Mouse (Mus musculus) midbrain, embryonic 16.5 days (tissue): ENCODE measurements around the gene 1700013G24Rik. TPM values are rescaled to one million over a fixed set of nuclear protein-coding genes. Genes with fewer than 3 reads are reported as not detected.

Source experiments
- ATAC-seq: fragments of 200-750 bp; cut with Nextera tagmentation; 2 replicates; pipeline ENCODE4 v1.8.0; 2017; ENCODE audit warnings: moderate TSS enrichment
- H3K27ac ChIP-seq: fragments of 300-500 bp; sonication (generic); 2 replicates; pipeline ENCODE4 v1.5.1; 2014; ENCODE audit warnings: mild to moderate bottlenecking, low read length, mixed read lengths
- H3K27me3 ChIP-seq: fragments of 300-500 bp; sonication (generic); 2 replicates; pipeline ENCODE4 v1.6.1; 2014; ENCODE audit warnings: low read depth, low read length, mixed read lengths; ENCODE audit not compliant: control insufficient read depth, insufficient read depth
- H3K36me3 ChIP-seq: fragments of 300-500 bp; sonication (generic); 2 replicates; pipeline ENCODE4 v1.6.1; 2014; ENCODE audit warnings: mild to moderate bottlenecking, low read length, moderate library complexity, mixed read lengths; ENCODE audit not compliant: control insufficient read depth, insufficient read depth
- H3K4me1 ChIP-seq: fragments of 300-500 bp; sonication (generic); 2 replicates; pipeline ENCODE4 v1.6.1; 2014; ENCODE audit warnings: mild to moderate bottlenecking, low read length, mixed read lengths; ENCODE audit not compliant: control insufficient read depth, insufficient read depth
- H3K4me2 ChIP-seq: fragments of 300-500 bp; sonication (generic); 2 replicates; pipeline ENCODE4 v1.6.1; 2014; ENCODE audit warnings: mild to moderate bottlenecking, low read length, mixed read lengths
- H3K4me3 ChIP-seq: fragments of 300-500 bp; sonication (generic); 2 replicates; pipeline ENCODE4 v1.5.1; 2014; ENCODE audit warnings: low read depth, mild to moderate bottlenecking, low read length, moderate library complexity, mixed read lengths
- H3K9ac ChIP-seq: fragments of 300-500 bp; sonication (generic); 2 replicates; pipeline ENCODE4 v1.6.1; 2014; ENCODE audit warnings: low read depth, low read length, mixed read lengths
- H3K9me3 ChIP-seq: fragments of 300-500 bp; sonication (generic); replicated peaks from 2 replicates; pipeline ENCODE4 v1.6.1; 2014; ENCODE audit warnings: mild to moderate bottlenecking, low read length, mixed read lengths; ENCODE audit not compliant: control insufficient read depth, poor library complexity, severe bottlenecking
- WGBS: fragments of 180-500 bp; shearing (Covaris S2); extraction: QIAGEN DNeasy Blood & Tissue Kit; methylation state at CpG from one replicate; pipeline ENCODE4 v1.1.7; 2014; 5-methylcytosine and 5-hydroxymethylcytosine counted together
- polyA plus RNA-seq: library from polyadenylated mRNA; unstranded; fragments of >200 nt; fragmentation: Nextera tagmentation; extraction: Ambion mirVana; gene quantifications from 2 replicates; pipeline ENCODE4 v1.2.1, GENCODE M21; 2015

The 1700013G24Rik gene
- polyA plus RNA-seq, 1 experiment from 2014 or later = not detected

DNA sequence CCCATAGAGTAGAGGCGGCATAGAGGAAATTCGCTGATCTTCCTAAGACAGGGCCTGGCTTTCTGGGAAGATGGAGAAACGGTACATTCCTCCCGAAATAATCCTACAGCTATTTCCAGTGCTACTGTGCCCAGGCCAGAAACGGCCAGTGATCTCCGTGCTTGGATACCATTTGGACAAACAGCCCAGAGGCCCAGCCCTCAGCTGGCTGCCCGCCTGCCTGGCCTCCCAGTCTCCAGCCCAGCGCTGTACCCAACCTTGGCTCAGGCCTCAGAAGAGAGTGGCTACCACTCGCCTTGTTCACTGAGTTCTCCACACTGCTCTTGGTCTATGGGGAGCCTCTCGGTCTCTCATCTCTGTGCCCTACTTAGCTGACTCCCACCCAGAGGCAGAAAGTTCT lies 3.4 kb upstream of the 1700013G24Rik start:
- Histone ChIP-seq H3K4me1 (no peaks in the 10 kb centered on the region), H3K9me3 (no peaks in the 10 kb centered on the region), H3K27me3 (no peaks in the 10 kb centered on the region), H3K4me2 (no peak overlapping the region), H3K27ac (no peak overlapping the region), H3K9ac (no peak overlapping the region), H3K36me3 (no peaks in the 10 kb centered on the region), H3K4me3 (no peak overlapping the region)
- no peak for ATAC-seq
- 88% methylated on average over 10 of the region's 10 CpGs for WGBS

DNA sequence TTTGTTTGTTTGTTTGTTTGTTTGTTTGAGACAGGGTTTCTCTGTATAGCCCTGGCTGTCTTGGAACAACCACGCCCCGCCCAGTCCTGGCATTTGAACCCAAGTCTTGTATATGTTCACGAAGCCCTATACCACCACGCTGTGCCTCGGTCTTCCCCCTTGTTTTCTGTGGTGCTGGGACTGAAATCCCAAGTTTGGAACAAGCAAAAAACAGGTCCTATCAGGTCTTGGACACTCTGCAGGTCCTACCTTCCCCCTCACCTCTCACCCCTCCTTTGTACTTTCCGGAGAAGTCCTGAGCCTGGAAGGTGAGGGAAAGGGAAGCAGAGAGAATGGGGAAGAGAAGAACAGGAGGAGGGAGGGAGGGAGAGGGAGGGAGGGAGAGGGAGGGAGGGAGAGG lies 894 bp upstream of the 1700013G24Rik start:
- no peak overlapping the region for H3K4me2 ChIP-seq
- no peak overlapping the region for H3K9ac ChIP-seq
- no peak for ATAC-seq
- no peak overlapping the region for H3K27ac ChIP-seq
- no peaks in the 10 kb centered on the region for H3K9me3 ChIP-seq
- H3K27me3 ChIP-seq = no peaks in the 10 kb centered on the region
- no peaks in the 10 kb centered on the region for H3K4me1 ChIP-seq
- H3K4me3 ChIP-seq = no peak overlapping the region
- 98% methylated on average over 5 of the region's 6 CpGs for WGBS
- H3K36me3 ChIP-seq = no peaks in the 10 kb centered on the region

DNA sequence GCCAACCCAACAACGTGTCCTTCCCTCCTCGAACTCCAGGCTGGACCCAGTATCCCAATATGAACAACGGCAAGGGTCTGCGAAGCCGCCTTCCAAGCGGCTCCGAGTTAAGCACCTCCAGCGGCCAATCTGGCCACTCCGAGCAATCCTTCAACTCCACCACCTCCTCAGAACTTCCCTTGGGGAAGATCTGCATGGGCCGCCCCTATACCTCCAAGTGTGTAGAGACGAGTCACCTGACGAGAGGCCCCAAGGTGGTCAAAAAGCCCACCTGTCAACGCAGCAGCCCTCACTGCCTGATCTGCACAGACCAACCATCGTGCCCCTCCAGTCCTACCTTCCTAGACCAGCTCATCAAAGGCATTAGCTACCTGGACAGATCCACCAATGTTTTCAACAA lies 1.5 kb downstream of the 1700013G24Rik start:
- H3K36me3 ChIP-seq = no peaks in the 10 kb centered on the region
- H3K27me3 ChIP-seq = no peaks in the 10 kb centered on the region
- no peak overlapping the region for H3K4me3 ChIP-seq
- 89% methylated on average over 14 of the region's 14 CpGs for WGBS
- no peak for ATAC-seq
- H3K4me1 ChIP-seq = no peaks in the 10 kb centered on the region
- no peak overlapping the region for H3K4me2 ChIP-seq
- no peak overlapping the region for H3K9ac ChIP-seq
- no peaks in the 10 kb centered on the region for H3K9me3 ChIP-seq
- no peak overlapping the region for H3K27ac ChIP-seq

DNA sequence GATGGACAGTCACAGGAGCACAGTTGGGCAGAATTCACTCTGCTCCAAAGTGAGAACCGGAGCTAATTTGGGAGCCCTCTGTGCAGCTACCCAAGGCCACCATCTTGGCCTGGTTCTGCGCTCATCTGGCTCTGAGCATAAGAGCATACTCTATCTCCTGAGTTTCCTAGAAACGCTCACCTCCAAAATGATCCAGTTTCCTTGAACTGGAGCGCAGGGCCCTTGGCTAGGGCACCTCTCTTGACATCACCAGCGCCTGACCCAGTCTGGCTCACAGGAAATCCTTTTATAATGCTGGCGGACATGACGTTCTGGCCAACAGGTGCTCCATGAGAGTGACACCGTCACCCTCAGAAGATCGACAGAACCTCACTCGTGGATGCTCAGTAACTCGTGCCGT lies 3.5 kb downstream of the 1700013G24Rik start:
- H3K27ac ChIP-seq = no peak overlapping the region
- 85% methylated on average over 12 of the region's 12 CpGs for WGBS
- no peaks in the 10 kb centered on the region for H3K4me1 ChIP-seq
- no peak overlapping the region for H3K9ac ChIP-seq
- ATAC-seq = no peak
- no peaks in the 10 kb centered on the region for H3K9me3 ChIP-seq
- no peaks in the 10 kb centered on the region for H3K27me3 ChIP-seq
- H3K4me2 ChIP-seq = no peak overlapping the region
- no peak overlapping the region for H3K4me3 ChIP-seq
- H3K36me3 ChIP-seq = no peaks in the 10 kb centered on the region

DNA sequence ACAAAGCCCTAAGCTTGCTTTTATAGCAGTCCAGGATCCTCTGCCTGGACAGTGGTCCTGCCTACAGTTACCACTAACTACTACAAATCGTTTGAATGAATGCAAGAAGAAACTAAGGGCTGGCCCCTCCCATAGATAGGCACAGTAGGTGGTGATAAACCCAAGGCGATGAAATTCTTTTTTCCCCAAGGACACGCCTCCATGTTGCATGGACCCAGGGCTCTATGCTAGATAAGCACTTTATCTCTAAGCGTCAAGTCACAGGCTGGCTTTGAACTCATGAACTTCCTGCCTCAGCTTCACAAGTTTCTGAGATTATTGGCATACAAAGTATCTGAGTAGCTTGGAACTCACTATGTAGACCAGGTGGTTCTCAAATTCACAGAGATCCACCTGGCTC lies 4.2 kb downstream of the 1700013G24Rik start:
- H3K4me3 ChIP-seq = no peak overlapping the region
- no peak overlapping the region for H3K27ac ChIP-seq
- no peaks in the 10 kb centered on the region for H3K9me3 ChIP-seq
- H3K4me1 ChIP-seq = no peaks in the 10 kb centered on the region
- no peaks in the 10 kb centered on the region for H3K27me3 ChIP-seq
- no peak overlapping the region for H3K4me2 ChIP-seq
- ATAC-seq = no peak
- H3K36me3 ChIP-seq = no peaks in the 10 kb centered on the region
- H3K9ac ChIP-seq = no peak overlapping the region
- 74% methylated on average over 4 of the region's 4 CpGs for WGBS

DNA sequence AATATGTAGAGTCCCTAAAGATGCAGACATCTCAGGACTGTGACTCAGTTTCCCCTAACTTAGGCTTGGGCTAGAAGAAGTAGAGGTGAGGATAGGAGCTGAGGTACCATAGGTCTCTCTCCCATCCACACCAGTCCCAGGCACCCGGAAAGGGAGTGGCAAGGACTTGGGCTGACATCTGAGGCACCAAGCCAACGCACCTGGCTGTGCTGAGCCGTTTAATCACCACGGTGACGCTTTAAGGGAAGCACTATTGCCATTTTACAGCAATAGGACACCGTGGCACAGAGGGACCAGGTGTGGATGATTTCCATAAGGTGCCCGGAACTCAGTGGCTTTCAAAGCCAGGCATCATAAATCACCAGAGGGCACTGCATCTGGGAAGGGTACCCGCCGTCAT lies 5.2 kb downstream of the 1700013G24Rik start:
- no peak overlapping the region for H3K27ac ChIP-seq

DNA sequence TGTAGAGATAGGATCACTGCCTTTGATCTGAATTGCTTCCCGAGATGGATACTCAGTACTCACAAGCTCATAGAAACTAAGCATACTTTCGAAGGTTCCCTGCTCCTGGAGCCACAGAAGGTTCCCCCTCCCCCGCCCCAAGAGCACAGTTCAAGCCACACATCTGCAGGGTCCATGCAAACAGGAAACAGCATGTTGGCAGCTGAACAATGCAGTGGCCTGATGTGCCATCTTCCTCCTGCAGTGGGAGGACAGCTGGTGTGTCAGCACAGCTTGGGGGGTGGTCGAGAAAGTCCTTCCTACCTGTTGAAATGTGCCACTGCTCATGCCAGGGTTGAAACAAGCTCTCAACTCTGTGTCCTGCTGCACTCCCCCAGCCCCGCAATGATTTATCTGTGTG lies 5.8 kb downstream of the 1700013G24Rik start:
- WGBS = 73% methylated on average over 5 of the region's 5 CpGs
- H3K4me2 ChIP-seq = no peak overlapping the region
- H3K9ac ChIP-seq = no peak overlapping the region
- no peaks in the 10 kb centered on the region for H3K9me3 ChIP-seq
- no peak overlapping the region for H3K27ac ChIP-seq
- no peak for ATAC-seq
- no peaks in the 10 kb centered on the region for H3K27me3 ChIP-seq
- no peaks in the 10 kb centered on the region for H3K4me1 ChIP-seq
- H3K4me3 ChIP-seq = no peak overlapping the region
- no peaks in the 10 kb centered on the region for H3K36me3 ChIP-seq

More for the DNA sequence above, 5.2 kb downstream of the 1700013G24Rik start:
- H3K9ac ChIP-seq = no peak overlapping the region
- no peaks in the 10 kb centered on the region for H3K36me3 ChIP-seq
- H3K4me2 ChIP-seq = no peak overlapping the region
- no peaks in the 10 kb centered on the region for H3K27me3 ChIP-seq
- no peaks in the 10 kb centered on the region for H3K9me3 ChIP-seq
- ATAC-seq = no peak
- H3K4me3 ChIP-seq = no peak overlapping the region
- H3K4me1 ChIP-seq = no peaks in the 10 kb centered on the region
- 86% methylated on average over 9 of the region's 9 CpGs for WGBS

DNA sequence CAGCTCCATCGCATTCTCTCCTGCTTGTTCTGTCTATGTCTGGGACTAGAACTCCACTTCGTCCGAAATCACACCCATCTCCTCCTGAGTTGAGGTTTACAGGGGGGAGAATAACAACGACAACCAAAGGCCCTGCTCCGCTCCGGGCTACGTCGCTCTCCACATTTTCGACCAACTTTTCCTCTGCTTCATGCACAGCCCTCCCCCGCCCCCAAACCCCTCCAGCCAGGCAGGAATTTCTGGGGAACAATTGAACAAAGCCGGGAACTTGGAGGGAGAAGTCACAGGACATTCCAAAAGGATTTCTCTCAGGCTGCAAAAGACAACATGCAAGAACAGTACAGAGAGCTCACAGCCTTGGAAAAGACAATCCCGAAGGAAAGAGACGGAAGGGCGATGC lies 7.6 kb downstream of the 1700013G24Rik start:
- no peaks in the 10 kb centered on the region for H3K27me3 ChIP-seq
- no peaks in the 10 kb centered on the region for H3K9me3 ChIP-seq
- WGBS = 59% methylated on average over 14 of the region's 14 CpGs
- no peak overlapping the region for H3K4me2 ChIP-seq
- ATAC-seq = no peak
- no peaks in the 10 kb centered on the region for H3K36me3 ChIP-seq
- H3K9ac ChIP-seq = no peak overlapping the region
- H3K4me1 ChIP-seq = no peaks in the 10 kb centered on the region
- no peak overlapping the region for H3K4me3 ChIP-seq
- no peak overlapping the region for H3K27ac ChIP-seq

DNA sequence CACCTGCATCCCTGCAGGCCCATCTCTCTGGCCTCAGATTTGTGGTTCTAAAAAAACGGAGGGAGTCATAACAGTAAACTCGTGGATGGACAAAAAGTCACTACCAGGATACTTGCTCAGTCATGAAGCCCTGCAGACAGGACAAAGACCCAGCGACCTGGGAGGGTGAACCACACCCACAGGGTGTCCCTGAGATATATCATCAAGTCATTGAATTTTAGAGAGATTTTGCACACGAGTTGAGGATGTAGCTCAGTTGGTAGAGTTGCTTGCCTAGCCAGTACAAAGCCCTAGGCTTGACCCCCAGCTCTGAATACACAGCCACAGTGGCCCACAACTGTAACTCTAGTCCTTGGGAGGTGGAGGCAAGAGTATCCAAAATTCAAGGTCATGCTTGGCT lies 8.1 kb downstream of the 1700013G24Rik start:
- Histone ChIP-seq H3K4me2 (no peak overlapping the region), H3K27ac (no peak overlapping the region), H3K27me3 (no peaks in the 10 kb centered on the region), H3K36me3 (no peaks in the 10 kb centered on the region), H3K4me3 (no peak overlapping the region), H3K9ac (no peak overlapping the region), H3K9me3 (no peaks in the 10 kb centered on the region), H3K4me1 (no peaks in the 10 kb centered on the region)
- no peak for ATAC-seq
- 80% methylated on average over 4 of the region's 4 CpGs for WGBS
